Mouse (Mus musculus) heart, adult 2 months (tissue): Measurements from ENCODE around the gene Sytl2. TPM values are rescaled to one million over a fixed set of nuclear protein-coding genes. Genes with fewer than 3 reads are reported as not detected.

Experiments used
- DNase-seq, 2 experiments: peaks; one replicate each; pipeline ENCODE4 v3.0.0; 2021
- H3K27ac ChIP-seq: fragments of 200-600 bp; 2 replicates; pipeline ENCODE4 v1.8.1; 2022
- H3K27me3 ChIP-seq: fragments of 200-500 bp; 2 replicates; pipeline ENCODE4 v1.6.1; 2012; ENCODE audit warnings: mild to moderate bottlenecking, low read length, inconsistent platforms, mixed read lengths; ENCODE audit not compliant: control insufficient read depth, insufficient read depth
- H3K36me3 ChIP-seq: fragments of 200-500 bp; 2 replicates; pipeline ENCODE4 v1.6.1; 2012; ENCODE audit warnings: low read length, inconsistent platforms; ENCODE audit not compliant: control insufficient read depth, insufficient read depth
- H3K4me1 ChIP-seq: fragments of 200-500 bp; 2 replicates; pipeline ENCODE4 v1.6.1; 2011; ENCODE audit warnings: low read length; ENCODE audit not compliant: control insufficient read depth, insufficient read depth
- H3K4me3 ChIP-seq: fragments of 200-600 bp; 2 replicates; pipeline ENCODE4 v1.8.1; 2022
- H3K79me2 ChIP-seq: fragments of 200-500 bp; replicated peaks from 2 replicates; pipeline ENCODE4 v1.6.1; 2012; ENCODE audit warnings: mild to moderate bottlenecking, inconsistent platforms, low read length, moderate library complexity, mixed read lengths; ENCODE audit not compliant: control insufficient read depth, insufficient read depth
- H3K9ac ChIP-seq: fragments of 200-500 bp; 2 replicates; pipeline ENCODE4 v1.6.1; 2012; ENCODE audit warnings: low read depth, mild to moderate bottlenecking, control low read depth, inconsistent platforms, low read length, mixed read lengths
- CTCF ChIP-seq: fragments of 200-600 bp; IDR thresholded peaks from 2 replicates; pipeline ENCODE4 v1.8.1; 2022; ENCODE audit warnings: antibody characterized with exemption, mild to moderate bottlenecking, moderate library complexity
- EP300 ChIP-seq: fragments of 200-500 bp; IDR thresholded peaks from 2 replicates; pipeline ENCODE4 v1.6.1; 2011; ENCODE audit warnings: low read depth, low read length, control low read depth; ENCODE audit not compliant: insufficient read depth
- POLR2A ChIP-seq: fragments of 200-500 bp; IDR thresholded peaks from 2 replicates; pipeline ENCODE4 v1.6.1; 2011; ENCODE audit warnings: mild to moderate bottlenecking, low read depth, low read length, control low read depth; ENCODE audit not compliant: insufficient read depth
- WGBS: fragments of 180-500 bp; shearing (Covaris S2); methylation state at CpG from one replicate; pipeline ENCODE4 v1.1.7; 2018; 5-methylcytosine and 5-hydroxymethylcytosine counted together
- intact Hi-C: fragments of 180-260 bp; cut with DNase I; formaldehyde crosslinking; loops from one replicate; pipeline ENCODE4 v1.15.1; 2025
- polyA plus RNA-seq: library from polyadenylated mRNA; depleted of rRNA; stranded (reverse); fragments of >200 nt; gene quantifications from 2 replicates; pipeline ENCODE4 v1.2.3, GENCODE M21; 2012
- total RNA-seq, 2 experiments: library from RNA; stranded (reverse); gene quantifications; 2 replicates each; pipeline ENCODE4 v1.2.3; 2021

Gene Sytl2
- total and polyA plus RNA-seq, 3 experiments: 2.1 to 3.8 (median 3.3) TPM

GRCm38 (mm10) chr7:90280274-90280875 is 21.7 kb upstream of the Sytl2 start:
- intact Hi-C loops: loop anchor here (2.0 to 10.0 kb wide), 2 partner anchors 128 to 224 kb away; no protein-coding TSS in a partner anchor
- Histone ChIP-seq H3K36me3 (no peaks in the 10 kb centered on the region), H3K4me1 (no peaks in the 10 kb centered on the region; the same call in 1 of the 2 replicates), H3K4me3 (no peak overlapping the region), H3K79me2 (no peaks in the 10 kb centered on the region), H3K27ac (no peak overlapping the region), H3K27me3 (no peaks in the 10 kb centered on the region), H3K9ac (no peak overlapping the region)
- TF ChIP-seq CTCF (peak; percentile 67), POLR2A (no peak)
- 29% methylated on average over 11 of the region's 11 CpGs for WGBS
- DNase-seq: no peak

- TF ChIP-seq POLR2A (no peak), EP300 (no peak), CTCF (no peak)
- intact Hi-C loops: loop anchor here (2.0 to 10.0 kb wide), 2 partner anchors 128 to 224 kb away; no protein-coding TSS in a partner anchor
- DNase-seq: no peak
- Histone ChIP-seq H3K36me3 (no peaks in the 10 kb centered on the region), H3K27ac (no peak overlapping the region), H3K4me3 (no peak overlapping the region), H3K27me3 (no peaks in the 10 kb centered on the region), H3K9ac (no peak overlapping the region), H3K4me1 (no peaks in the 10 kb centered on the region; the same call in 1 of the 2 replicates), H3K79me2 (no peaks in the 10 kb centered on the region)
- WGBS: 71% methylated on average over 8 of the region's 8 CpGs
Measured at GRCm38 (mm10) chr7:90280878-90281277, 21.2 kb upstream of the Sytl2 start.

- TF ChIP-seq CTCF: no peak
- TF ChIP-seq EP300: no peak
- no peak for TF ChIP-seq POLR2A
- intact Hi-C loops: loop anchor here (2.0 to 10.0 kb wide), 2 partner anchors 127 to 223 kb away; no protein-coding TSS in a partner anchor
- 89% methylated on average over 11 of the region's 11 CpGs for WGBS
Measured at GRCm38 (mm10) chr7:90281759-90282546, 20.1 kb upstream of the Sytl2 start.

GRCm38 (mm10) chr7:90282786-90283185 is 19.3 kb upstream of the Sytl2 start:
- Histone ChIP-seq H3K9ac (no peak overlapping the region), H3K36me3 (no peaks in the 10 kb centered on the region), H3K79me2 (no peaks in the 10 kb centered on the region), H3K27ac (no peak overlapping the region), H3K4me3 (no peak overlapping the region), H3K27me3 (no peaks in the 10 kb centered on the region), H3K4me1 (no peaks in the 10 kb centered on the region)
- intact Hi-C loops: loop anchor here (10.0 kb wide), 1 partner anchor 222 kb away; no protein-coding TSS in a partner anchor
- TF ChIP-seq CTCF (no peak), EP300 (no peak), POLR2A (no peak)
- WGBS: 84% methylated on average over 1 of the region's 1 CpGs
- DNase-seq: no peak

More at GRCm38 (mm10) chr7:90281759-90282546, 20.1 kb upstream of the Sytl2 start:
- H3K27ac ChIP-seq: no peak overlapping the region
- H3K4me3 ChIP-seq: no peak overlapping the region
- no peaks in the 10 kb centered on the region for H3K79me2 ChIP-seq
- no peaks in the 10 kb centered on the region for H3K27me3 ChIP-seq
- DNase-seq: no peak
- H3K36me3 ChIP-seq: no peaks in the 10 kb centered on the region
- H3K4me1 ChIP-seq: no peaks in the 10 kb centered on the region; the same call in 1 of the 2 replicates
- H3K9ac ChIP-seq: no peak overlapping the region

GRCm38 (mm10) chr7:90284793-90285192 is 17.3 kb upstream of the Sytl2 start:
- Histone ChIP-seq H3K4me1 (no peaks in the 10 kb centered on the region), H3K9ac (no peak overlapping the region), H3K27me3 (no peaks in the 10 kb centered on the region), H3K4me3 (no peak overlapping the region), H3K79me2 (no peaks in the 10 kb centered on the region), H3K36me3 (no peaks in the 10 kb centered on the region), H3K27ac (no peak overlapping the region)
- no peak for DNase-seq
- intact Hi-C loops: loop anchor here (10.0 kb wide), 1 partner anchor 220 kb away; no protein-coding TSS in a partner anchor
- WGBS: 62% methylated on average over 7 of the region's 7 CpGs
- no peak for TF ChIP-seq EP300
- no peak for TF ChIP-seq POLR2A
- no peak for TF ChIP-seq CTCF

GRCm38 (mm10) chr7:90291885-90292284 is 10.2 kb upstream of the Sytl2 start:
- Histone ChIP-seq H3K36me3 (no peaks in the 10 kb centered on the region), H3K4me3 (no peak overlapping the region), H3K27me3 (no peaks in the 10 kb centered on the region), H3K4me1 (no peaks in the 10 kb centered on the region), H3K9ac (no peak overlapping the region), H3K27ac (no peak overlapping the region), H3K79me2 (no peaks in the 10 kb centered on the region)
- TF ChIP-seq CTCF (no peak), EP300 (no peak), POLR2A (no peak)
- intact Hi-C loops: no loop called here
- 68% methylated on average over 6 of the region's 6 CpGs for WGBS
- no peak for DNase-seq
